In the genomic region with DNA sequence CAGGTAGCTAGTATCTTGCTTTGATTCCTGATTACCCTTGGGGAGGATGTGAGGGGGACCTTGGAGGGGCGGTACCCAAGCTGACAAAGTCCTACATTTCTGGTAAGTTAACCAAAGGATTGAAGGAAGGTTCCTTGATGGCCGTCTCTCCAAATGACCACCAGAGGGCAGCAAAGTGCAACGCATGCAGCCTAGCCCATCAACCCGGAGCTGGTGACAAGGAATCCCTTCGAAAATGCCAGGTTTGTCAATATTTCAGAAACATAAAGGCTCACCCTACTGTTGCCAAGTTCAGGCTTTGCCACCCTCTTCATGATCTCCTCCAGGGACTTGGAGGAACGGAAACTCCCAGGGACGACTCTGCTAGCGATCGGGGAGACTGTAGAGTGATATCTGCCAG, we compare ENCODE assay signal across 8 mouse cellular contexts. TPM values are rescaled to one million over a fixed set of nuclear protein-coding genes. Genes with fewer than 3 reads are reported as not detected.
DNase-seq lines count a peak whose midpoint lies in the region; ATAC-seq and TF ChIP-seq lines count a peak whose summit lies in the region.

No protein-coding gene starts in this region.

- ATAC-seq in hindbrain, embryonic 14.5 days (ENCODE audit: low FRiP score), result peak; percentile 57; the same call in 1 of the 2 replicates
- no peak for ATAC-seq in activated CD4-positive, CD25-positive, alpha-beta regulatory T cell, adult 4 months

- no peaks in the 10 kb centered on the region for H3K9me3 ChIP-seq in hindbrain, embryonic 14.5 days (ENCODE audit: control insufficient read depth, low read length)

- H3K27me3 ChIP-seq in hindbrain, embryonic 14.5 days (ENCODE audit: control insufficient read depth, insufficient read depth, low read length), result peaks cover 5% of the 10 kb centered on the region; the same call in 1 of the 2 replicates

- H3K9ac ChIP-seq in hindbrain, embryonic 14.5 days, result no peak overlapping the region

- no peak overlapping the region for H3K27ac ChIP-seq in hindbrain, embryonic 14.5 days
- no peak overlapping the region for H3K27ac ChIP-seq in left cerebral cortex, adult 2 months

- intact Hi-C loops in left cerebral cortex, adult 2 months (cut with DNase I), result loop anchor here (1.0 to 5.0 kb wide), 4 partner anchors 149 to 379 kb away; a partner anchor contains a TSS

- TF ChIP-seq CTCF in left cerebral cortex, adult 2 months (IDR thresholded peaks at IDR 0.05), result peak; percentile 96

- WGBS in hindbrain, embryonic 14.5 days, result 25% methylated on average over 9 of the region's 9 CpGs

- H3K4me2 ChIP-seq in hindbrain, embryonic 14.5 days (replicated peaks), result 0 out of 2 replicates have a peak overlapping the region, but pooled peaks have one; percentile 15

- no peaks in the 10 kb centered on the region for H3K36me3 ChIP-seq in hindbrain, embryonic 14.5 days (replicated peaks; ENCODE audit: control insufficient read depth, insufficient read depth)

- no peak overlapping the region for H3K4me3 ChIP-seq in hindbrain, embryonic 14.5 days (replicated peaks; ENCODE audit: low read length)
- H3K4me3 ChIP-seq in left cerebral cortex, adult 2 months, result no peak overlapping the region

- DNase-seq in ZHBTc4 (ENCODE audit: low read depth, low spot score), result peak; percentile 84
- DNase-seq in cerebellum, postnatal 14 days, result peak; percentile 92
- DNase-seq in gastrocnemius, adult 18-20 months (ENCODE audit: low spot score), result peak; percentile 80
- DNase-seq in hindbrain, embryonic 14.5 days (ENCODE audit: low spot score), result peak; percentile 93
- DNase-seq in left cerebral cortex, adult 2 months (ENCODE audit: extremely low spot score in 1 of 2, low spot score in 2 of 2), result peak; percentile 79 to 80
- DNase-seq in mesoderm, embryonic 11.5 days (ENCODE audit: low read depth, low spot score), result peak; percentile 88
- peak; percentile 54 to 67 for DNase-seq in right cerebral cortex, postnatal 36 days (ENCODE audit: low spot score in 2 of 2)

- no peaks in the 10 kb centered on the region for H3K4me1 ChIP-seq in hindbrain, embryonic 14.5 days (replicated peaks; ENCODE audit: control insufficient read depth, insufficient read depth, low read length)

RNA-seq across cellular contexts. Expression of a gene that starts 10.5 kb away (rescaled TPM):
- 10 to 100 TPM; 19.1 to 23.1 TPM for total RNA-seq in gastrocnemius, adult 18-20 months (2021)
- polyA plus RNA-seq in hindbrain, embryonic 14.5 days (2014; fragmentation: Nextera tagmentation; extraction: Ambion mirVana), result 72.8 and 74.1 TPM in 2 replicates
- 10 to 100 TPM; 91.7 to 95.3 TPM for total RNA-seq in left cerebral cortex, adult 2 months (2021)
- 1 to 10 TPM; 1.5 to 2.2 TPM for polyA plus RNA-seq in activated CD4-positive, CD25-positive, alpha-beta regulatory T cell, adult 4 months (2017; shearing (Covaris generic))

RNA-seq across cellular contexts. Expression of a gene that starts 15.9 kb away (rescaled TPM):
- total RNA-seq in gastrocnemius, adult 18-20 months (2021), result not detected
- polyA plus RNA-seq in hindbrain, embryonic 14.5 days (2014; fragmentation: Nextera tagmentation; extraction: Ambion mirVana), result not detected in 2 replicates
- not detected for total RNA-seq in left cerebral cortex, adult 2 months (2021)
- not detected for polyA plus RNA-seq in activated CD4-positive, CD25-positive, alpha-beta regulatory T cell, adult 4 months (2017; shearing (Covaris generic))

RNA-seq across cellular contexts. Expression of a gene that starts 33.3 kb away (rescaled TPM):
- not detected for total RNA-seq in gastrocnemius, adult 18-20 months (2021)
- 78.0 and 103 TPM in 2 replicates for polyA plus RNA-seq in hindbrain, embryonic 14.5 days (2014; fragmentation: Nextera tagmentation; extraction: Ambion mirVana)
- total RNA-seq in left cerebral cortex, adult 2 months (2021), result 100 to 1,000 TPM; 869 to 881 TPM
- polyA plus RNA-seq in activated CD4-positive, CD25-positive, alpha-beta regulatory T cell, adult 4 months (2017; shearing (Covaris generic)), result under 1 TPM; 0.33 to 0.62 TPM

RNA-seq across cellular contexts. Expression of a gene that starts 50.0 kb away (rescaled TPM):
- not detected for total RNA-seq in gastrocnemius, adult 18-20 months (2021)
- 23.5 and 31.6 TPM in 2 replicates for polyA plus RNA-seq in hindbrain, embryonic 14.5 days (2014; fragmentation: Nextera tagmentation; extraction: Ambion mirVana)
- 100 to 1,000 TPM; 128 to 130 TPM for total RNA-seq in left cerebral cortex, adult 2 months (2021)
- not detected for polyA plus RNA-seq in activated CD4-positive, CD25-positive, alpha-beta regulatory T cell, adult 4 months (2017; shearing (Covaris generic))

Comparison
In these comparisons a context has a peak if more than half of its experiments do, and no peak if none do; other contexts are left out.
1. RNA of a gene that starts 33.3 kb away (total RNA-seq): 869 to 881 TPM in left cerebral cortex, adult 2 months; not detected in gastrocnemius, adult 18-20 months; every median in the first group is over 100 times any median in the second.
2. Peak in every context shown above with its lines, with median percentiles within 50 percentile points of each other: DNase-seq.